Mouse (Mus musculus) forebrain, embryonic 11.5 days (tissue): ENCODE measurements around the gene Notch2. TPM values are rescaled to one million over a fixed set of nuclear protein-coding genes. Genes with fewer than 3 reads are reported as not detected.
A peak's percentile ranks its signal among the peaks of the same experiment; 100 is the strongest.

Experiments used
- ATAC-seq: fragments of 200-750 bp; cut with Nextera tagmentation; replicated peaks from 2 replicates; pipeline ENCODE4 v1.8.0; 2017; ENCODE audit warnings: moderate TSS enrichment; ENCODE audit not compliant: low FRiP score
- DNase-seq: peaks from one replicate; pipeline ENCODE4 v3.0.0-alpha.2; 2017; ENCODE audit warnings: low spot score
- H3K27ac ChIP-seq: fragments of 300-500 bp; sonication (generic); 2 replicates; pipeline ENCODE4 v1.5.1; 2014; ENCODE audit warnings: low read depth, low read length
- H3K27me3 ChIP-seq: fragments of 300-500 bp; sonication (generic); 2 replicates; pipeline ENCODE4 v1.6.1; 2014; ENCODE audit warnings: mild to moderate bottlenecking, low read length, mixed read lengths; ENCODE audit not compliant: control insufficient read depth, insufficient read depth
- H3K36me3 ChIP-seq: fragments of 300-500 bp; sonication (generic); 2 replicates; pipeline ENCODE4 v1.6.1; 2014; ENCODE audit warnings: mild to moderate bottlenecking, low read length, moderate library complexity, mixed read lengths; ENCODE audit not compliant: control insufficient read depth, insufficient read depth
- H3K4me1 ChIP-seq: fragments of 300-500 bp; sonication (generic); replicated peaks from 2 replicates; pipeline ENCODE4 v1.6.1; 2014; ENCODE audit warnings: low read length, mixed read lengths; ENCODE audit not compliant: control insufficient read depth, insufficient read depth
- H3K4me2 ChIP-seq: fragments of 300-500 bp; sonication (generic); 2 replicates; pipeline ENCODE4 v1.6.1; 2014; ENCODE audit warnings: low read depth, mild to moderate bottlenecking, low read length, moderate library complexity, mixed read lengths; ENCODE audit not compliant: severe bottlenecking
- H3K4me3 ChIP-seq: fragments of 300-500 bp; sonication (generic); 2 replicates; pipeline ENCODE4 v1.5.1; 2014; ENCODE audit warnings: low read depth, low read length
- H3K9ac ChIP-seq: fragments of 300-500 bp; sonication (generic); 2 replicates; pipeline ENCODE4 v1.6.1; 2014; ENCODE audit warnings: low read length
- H3K9me3 ChIP-seq: fragments of 300-500 bp; sonication (generic); 2 replicates; pipeline ENCODE4 v1.6.1; 2016; ENCODE audit warnings: low read length, mixed read lengths; ENCODE audit not compliant: control insufficient read depth
- WGBS: fragments of 180-500 bp; shearing (Covaris S2); extraction: QIAGEN DNeasy Blood & Tissue Kit; methylation state at CpG from one replicate; pipeline ENCODE4 v1.1.7; 2014; 5-methylcytosine and 5-hydroxymethylcytosine counted together
- polyA plus RNA-seq: library from polyadenylated mRNA; unstranded; fragments of >200 nt; fragmentation: Nextera tagmentation; extraction: Ambion mirVana; gene quantifications from 2 replicates; pipeline ENCODE4 v1.2.1, GENCODE M21; 2014

Gene Notch2
- polyA plus RNA-seq, 1 experiment from 2014 or later: 27.6 TPM

GRCm38 (mm10) chr3:98055808-98056728 lies 42.7 kb downstream of the Notch2 start:
- Histone ChIP-seq H3K4me2 (no peak overlapping the region), H3K27ac (peak overlapping the region; percentile 37; the same call in 1 of the 2 replicates), H3K27me3 (no peaks in the 10 kb centered on the region), H3K4me3 (no peak overlapping the region), H3K36me3 (no peaks in the 10 kb centered on the region), H3K9ac (no peak overlapping the region), H3K4me1 (peaks cover 4% of the 10 kb centered on the region), H3K9me3 (no peaks in the 10 kb centered on the region)
- 87% methylated on average over 20 of the region's 20 CpGs for WGBS
- DNase-seq (no peak), ATAC-seq (no peak)

- no peak overlapping the region for H3K9ac ChIP-seq
- peaks cover 12% of the 10 kb centered on the region for H3K4me1 ChIP-seq
- no peak overlapping the region for H3K27ac ChIP-seq
- no peaks in the 10 kb centered on the region for H3K27me3 ChIP-seq
- H3K36me3 ChIP-seq: no peaks in the 10 kb centered on the region
- 94% methylated on average over 6 of the region's 6 CpGs for WGBS
- DNase-seq (no peak), ATAC-seq (no peak)
- H3K4me3 ChIP-seq: no peak overlapping the region
- H3K4me2 ChIP-seq: no peak overlapping the region
- H3K9me3 ChIP-seq: no peaks in the 10 kb centered on the region
Observed at GRCm38 (mm10) chr3:98056956-98057365, 43.6 kb downstream of the Notch2 start.

GRCm38 (mm10) chr3:98059076-98059475 lies 45.7 kb downstream of the Notch2 start:
- ATAC-seq (no peak), DNase-seq (no peak)
- H3K4me1 ChIP-seq: peaks cover 29% of the 10 kb centered on the region
- no peaks in the 10 kb centered on the region for H3K9me3 ChIP-seq
- H3K36me3 ChIP-seq: no peaks in the 10 kb centered on the region
- H3K4me2 ChIP-seq: no peak overlapping the region
- H3K9ac ChIP-seq: no peak overlapping the region
- no peaks in the 10 kb centered on the region for H3K27me3 ChIP-seq
- H3K27ac ChIP-seq: no peak overlapping the region
- H3K4me3 ChIP-seq: no peak overlapping the region
- WGBS: 90% methylated on average over 4 of the region's 4 CpGs

DNA sequence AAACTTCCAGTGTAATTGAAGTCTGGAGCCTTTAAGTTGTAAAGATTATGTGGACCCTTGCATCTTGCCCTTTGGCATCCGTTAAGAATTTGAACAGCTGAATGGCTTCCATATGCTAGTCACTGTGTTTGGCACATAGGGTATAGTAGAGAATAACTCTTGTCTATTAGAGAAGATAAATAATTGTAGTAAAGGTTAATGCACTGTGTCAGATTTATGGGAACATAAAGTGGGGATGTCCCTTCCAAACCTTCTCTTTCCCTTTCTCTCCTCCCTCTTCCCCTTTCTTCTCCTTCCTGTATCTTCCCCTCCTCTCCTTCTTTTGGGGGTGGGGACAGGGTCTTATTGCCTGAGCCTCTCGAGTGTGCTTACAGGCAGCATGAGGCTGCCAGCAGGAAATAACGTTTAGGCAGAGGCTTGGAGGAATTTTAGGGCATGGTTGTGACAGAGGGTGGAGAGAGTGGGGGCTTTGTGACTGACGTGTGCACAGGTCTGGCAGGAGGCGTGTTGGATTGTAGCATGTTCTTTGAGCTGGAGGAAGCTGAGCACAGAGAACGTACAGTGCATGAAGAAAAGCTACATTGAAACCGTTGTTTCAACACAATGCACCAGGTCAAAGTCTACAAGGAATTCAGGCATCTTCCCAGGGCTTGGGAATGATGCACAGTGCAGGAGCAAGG lies 47.8 kb downstream of the Notch2 start:
- DNase-seq: no peak

GRCm38 (mm10) chr3:98061661-98062330 lies 48.5 kb downstream of the Notch2 start:
- H3K4me2 ChIP-seq: peak overlapping the region; percentile 1; the same call in 1 of the 2 replicates
- H3K27me3 ChIP-seq: no peaks in the 10 kb centered on the region
- WGBS: 38% methylated on average over 13 of the region's 13 CpGs
- H3K9ac ChIP-seq: no peak overlapping the region; the same call in 1 of the 2 replicates
- no peaks in the 10 kb centered on the region for H3K36me3 ChIP-seq
- H3K27ac ChIP-seq: peak overlapping the region; percentile 90
- DNase-seq: no peak
- peaks cover 31% of the 10 kb centered on the region for H3K4me1 ChIP-seq
- no peaks in the 10 kb centered on the region for H3K9me3 ChIP-seq
- ATAC-seq: peak; percentile 20; the same call in 1 of the 2 replicates
- no peak overlapping the region for H3K4me3 ChIP-seq

More for the DNA sequence above, 47.8 kb downstream of the Notch2 start:
- Histone ChIP-seq H3K27ac (peak overlapping the region; percentile 90), H3K9me3 (no peaks in the 10 kb centered on the region), H3K4me2 (no peak overlapping the region), H3K4me3 (no peak overlapping the region), H3K36me3 (no peaks in the 10 kb centered on the region), H3K27me3 (no peaks in the 10 kb centered on the region), H3K4me1 (peaks cover 31% of the 10 kb centered on the region), H3K9ac (no peak overlapping the region)
- 27% methylated on average over 7 of the region's 7 CpGs for WGBS
- ATAC-seq: no peak

DNA sequence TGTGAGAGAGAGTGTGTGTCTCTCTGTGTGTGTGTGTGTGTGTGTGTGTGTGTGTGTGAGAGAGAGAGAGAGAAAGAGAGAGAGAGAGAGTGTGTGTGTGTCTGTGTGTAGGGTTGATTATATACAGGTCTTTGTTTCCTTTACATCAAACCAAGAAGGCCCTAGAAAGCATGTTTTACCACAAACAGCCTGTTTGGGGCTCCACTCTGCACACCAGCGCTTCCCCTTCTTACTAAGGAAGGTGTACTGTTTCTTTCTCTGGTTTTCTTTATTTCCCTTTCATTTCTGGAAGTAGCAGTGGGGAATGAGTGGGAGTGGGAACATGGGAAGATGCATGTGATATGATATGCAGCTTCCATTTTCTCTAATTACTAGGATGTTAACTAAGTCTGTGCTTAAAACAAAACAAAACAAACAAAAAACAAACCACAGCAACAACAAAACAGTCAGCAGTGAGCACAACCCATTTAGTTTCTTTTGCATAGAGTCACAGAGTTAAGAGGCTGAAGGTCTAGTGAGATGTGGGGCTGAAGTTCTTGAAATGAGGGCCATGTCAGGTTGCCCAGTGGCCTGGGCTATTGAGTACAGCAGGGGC lies 49.4 kb downstream of the Notch2 start:
- DNase-seq: no peak

GRCm38 (mm10) chr3:98063186-98063771 lies 50.0 kb downstream of the Notch2 start:
- Histone ChIP-seq H3K27me3 (no peaks in the 10 kb centered on the region), H3K27ac (peak overlapping the region; percentile 90), H3K4me3 (no peak overlapping the region), H3K9me3 (no peaks in the 10 kb centered on the region), H3K36me3 (no peaks in the 10 kb centered on the region), H3K9ac (peak overlapping the region; percentile 6), H3K4me2 (peak overlapping the region; percentile 12; the same call in 1 of the 2 replicates), H3K4me1 (peaks cover 31% of the 10 kb centered on the region)
- 31% methylated on average over 8 of the region's 8 CpGs for WGBS
- peak; percentile 69 for DNase-seq
- peak; percentile 77 for ATAC-seq

More for the DNA sequence above, 49.4 kb downstream of the Notch2 start:
- Histone ChIP-seq H3K36me3 (no peaks in the 10 kb centered on the region), H3K4me1 (peaks cover 31% of the 10 kb centered on the region), H3K9ac (peak overlapping the region; percentile 6; the same call in 1 of the 2 replicates), H3K27me3 (no peaks in the 10 kb centered on the region), H3K4me3 (no peak overlapping the region), H3K27ac (peak overlapping the region; percentile 90), H3K4me2 (no peak overlapping the region), H3K9me3 (no peaks in the 10 kb centered on the region)
- WGBS: 50% methylated on average over 1 of the region's 1 CpGs
- ATAC-seq: peak; percentile 43
